Mouse (Mus musculus) liver, adult (tissue): ENCODE data around the gene Gm4559.
"Not testable (repeated sequence)": the region's sequence is repeated elsewhere in the genome, so short reads cannot be mapped to it uniquely, and the experiment has no call there.

Source experiments
- GATA4 ChIP-seq: IDR thresholded peaks from 2 replicates; pipeline ENCODE4 v1.6.1; 2014; ENCODE audit warnings: mild to moderate bottlenecking, low read length; ENCODE audit not compliant: insufficient replicate concordance

Gene Gm4559

GRCm38 (mm10) chr7:142274263-142274662 lies at the start of gene Gm4559:
Gene Gm4559, minus strand, starts transcription at chr7:142274363.
- TF ChIP-seq GATA4 = not testable (repeated sequence)

GRCm38 (mm10) chr7:142323396-142324117 lies 49.4 kb upstream of the Gm4559 start:
- no peak for TF ChIP-seq GATA4

GRCm38 (mm10) chr7:142322641-142323040 lies 48.5 kb upstream of the Gm4559 start:
- no peak for TF ChIP-seq GATA4

GRCm38 (mm10) chr7:142320906-142321305 lies 46.7 kb upstream of the Gm4559 start:
- no peak for TF ChIP-seq GATA4

GRCm38 (mm10) chr7:142319124-142319523 lies 45.0 kb upstream of the Gm4559 start:
- no peak for TF ChIP-seq GATA4

GRCm38 (mm10) chr7:142317216-142317615 lies 43.1 kb upstream of the Gm4559 start:
- TF ChIP-seq GATA4 = no peak

- no peak for TF ChIP-seq GATA4
Observed at GRCm38 (mm10) chr7:142316558-142316957, 42.4 kb upstream of the Gm4559 start.

GRCm38 (mm10) chr7:142314600-142315285 lies 40.6 kb upstream of the Gm4559 start:
- no peak for TF ChIP-seq GATA4

- no peak for TF ChIP-seq GATA4
Observed at GRCm38 (mm10) chr7:142303249-142303648, 29.1 kb upstream of the Gm4559 start, which contains the start of gene Krtap5-4. Gene Krtap5-4, plus strand, starts transcription at chr7:142303549.

GRCm38 (mm10) chr7:142297018-142297417 lies 22.9 kb upstream of the Gm4559 start, which contains the start of gene Krtap5-1:
Gene Krtap5-1, minus strand, starts transcription at chr7:142297118.
- TF ChIP-seq GATA4 = not testable (repeated sequence)

GRCm38 (mm10) chr7:142295418-142295817 lies 21.3 kb upstream of the Gm4559 start:
- TF ChIP-seq GATA4 = no peak

- no peak for TF ChIP-seq GATA4
Observed at GRCm38 (mm10) chr7:142285130-142285835, 11.1 kb upstream of the Gm4559 start.

- TF ChIP-seq GATA4 = no peak; the same call in 1 of the 2 replicates
Observed at GRCm38 (mm10) chr7:142284615-142285080, 10.5 kb upstream of the Gm4559 start.

GRCm38 (mm10) chr7:142284023-142284591 lies 9.9 kb upstream of the Gm4559 start:
- TF ChIP-seq GATA4 = no peak

GRCm38 (mm10) chr7:142258254-142258653 lies 15.9 kb downstream of the Gm4559 start, which contains the start of gene Gm2431:
Gene Gm2431, minus strand, starts transcription at chr7:142258354.
- TF ChIP-seq GATA4 = not testable (repeated sequence)

- no peak for TF ChIP-seq GATA4
Observed at GRCm38 (mm10) chr7:142255517-142255916, 18.6 kb downstream of the Gm4559 start.

- TF ChIP-seq GATA4 = no peak
Observed at GRCm38 (mm10) chr7:142249824-142250223, 24.3 kb downstream of the Gm4559 start.
